Mouse (Mus musculus): ENCODE data around the gene Neurl4.
"Not testable (repeated sequence)": the region's sequence is repeated elsewhere in the genome, so short reads cannot be mapped to it uniquely, and the experiment has no call there.

- not testable (repeated sequence) for TF ChIP-seq CTCF (IDR thresholded peaks at IDR 0.05; ENCODE audit: borderline replicate concordance, insufficient read depth, low read depth, low read length); POLR2A (IDR thresholded peaks at IDR 0.05; ENCODE audit: borderline replicate concordance, insufficient read depth, low read length)
Measured at GRCm38 (mm10) chr11:69930176-69930575, 29.3 kb downstream of the Neurl4 start.

Data from cerebellum, adult 2 months (tissue).